Mouse (Mus musculus): ENCODE data around the gene Slc35a1. TPM values are rescaled to one million over a fixed set of nuclear protein-coding genes. Genes with fewer than 3 reads are reported as not detected.

Slc35a1 gene
- polyA plus RNA-seq, 1 experiment from 2014 or later: 61.6 TPM

- WGBS: 67% methylated on average over 4 of the region's 4 CpGs
- H3K9me3 ChIP-seq: no peaks in the 10 kb centered on the region
- no peak overlapping the region for H3K27ac ChIP-seq
- H3K9ac ChIP-seq: no peak overlapping the region
- no peaks in the 10 kb centered on the region for H3K4me1 ChIP-seq (replicated peaks)
- no peak overlapping the region for H3K4me3 ChIP-seq (replicated peaks)
- no peak overlapping the region for H3K4me2 ChIP-seq (replicated peaks)
- no peak for ATAC-seq
- no peaks in the 10 kb centered on the region for H3K36me3 ChIP-seq
- H3K27me3 ChIP-seq (replicated peaks): no peaks in the 10 kb centered on the region; the same call in 1 of the 2 replicates
These were observed 15.8 kb upstream of the Slc35a1 start for GRCm38 (mm10) chr4:34703029-34703428.

GRCm38 (mm10) chr4:34702231-34702630, 15.0 kb upstream of the Slc35a1 start:
- Histone ChIP-seq H3K4me1 (replicated peaks) (no peaks in the 10 kb centered on the region), H3K4me3 (replicated peaks) (no peak overlapping the region), H3K36me3 (no peaks in the 10 kb centered on the region), H3K9me3 (no peaks in the 10 kb centered on the region), H3K27ac (no peak overlapping the region), H3K4me2 (replicated peaks) (no peak overlapping the region), H3K27me3 (replicated peaks) (no peaks in the 10 kb centered on the region; the same call in 1 of the 2 replicates), H3K9ac (no peak overlapping the region)
- no peak for ATAC-seq
- 94% methylated on average over 11 of the region's 11 CpGs for WGBS

GRCm38 (mm10) chr4:34701528-34701927, 14.3 kb upstream of the Slc35a1 start:
- H3K36me3 ChIP-seq: no peaks in the 10 kb centered on the region
- no peaks in the 10 kb centered on the region for H3K27me3 ChIP-seq (replicated peaks)
- H3K9me3 ChIP-seq: no peaks in the 10 kb centered on the region
- H3K27ac ChIP-seq: no peak overlapping the region
- H3K4me3 ChIP-seq (replicated peaks): no peak overlapping the region
- no peak overlapping the region for H3K9ac ChIP-seq
- no peak overlapping the region for H3K4me2 ChIP-seq (replicated peaks)
- no peaks in the 10 kb centered on the region for H3K4me1 ChIP-seq (replicated peaks)
- ATAC-seq: no peak
- 58% methylated on average over 5 of the region's 5 CpGs for WGBS

GRCm38 (mm10) chr4:34688021-34688420, 783 bp upstream of the Slc35a1 start:
- ATAC-seq: no peak
- no peaks in the 10 kb centered on the region for H3K9me3 ChIP-seq
- no peak overlapping the region for H3K4me3 ChIP-seq (replicated peaks)
- no peaks in the 10 kb centered on the region for H3K27me3 ChIP-seq (replicated peaks)
- no peak overlapping the region for H3K9ac ChIP-seq
- H3K36me3 ChIP-seq: no peaks in the 10 kb centered on the region
- H3K4me2 ChIP-seq (replicated peaks): no peak overlapping the region
- H3K4me1 ChIP-seq (replicated peaks): 0 out of 2 replicates have a peak, but pooled peaks cover 2% of the 10 kb centered on the region
- H3K27ac ChIP-seq: no peak overlapping the region
- WGBS: 79% methylated on average over 3 of the region's 3 CpGs

- Histone ChIP-seq H3K9ac (no peak overlapping the region), H3K27me3 (replicated peaks) (no peaks in the 10 kb centered on the region), H3K9me3 (no peaks in the 10 kb centered on the region), H3K4me3 (replicated peaks) (no peak overlapping the region), H3K36me3 (0 out of 2 replicates have a peak, but pooled peaks cover 7% of the 10 kb centered on the region), H3K27ac (no peak overlapping the region), H3K4me2 (replicated peaks) (no peak overlapping the region), H3K4me1 (replicated peaks) (no peaks in the 10 kb centered on the region)
- no peak for ATAC-seq
- 90% methylated on average over 5 of the region's 5 CpGs for WGBS
These were observed 6.7 kb downstream of the Slc35a1 start for GRCm38 (mm10) chr4:34680530-34680929.

- no peak overlapping the region for H3K4me3 ChIP-seq (replicated peaks)
- H3K36me3 ChIP-seq: no peaks in the 10 kb centered on the region
- no peaks in the 10 kb centered on the region for H3K27me3 ChIP-seq (replicated peaks)
- no peak overlapping the region for H3K9ac ChIP-seq
- no peaks in the 10 kb centered on the region for H3K9me3 ChIP-seq
- H3K4me1 ChIP-seq (replicated peaks): no peaks in the 10 kb centered on the region
- no peak overlapping the region for H3K27ac ChIP-seq
- no peak overlapping the region for H3K4me2 ChIP-seq (replicated peaks)
- no peak for ATAC-seq
- WGBS: 88% methylated on average over 5 of the region's 5 CpGs
These were observed 13.5 kb downstream of the Slc35a1 start for GRCm38 (mm10) chr4:34673721-34674120.

- H3K4me3 ChIP-seq (replicated peaks): no peak overlapping the region
- ATAC-seq: no peak
- H3K9ac ChIP-seq: no peak overlapping the region
- 93% methylated on average over 5 of the region's 5 CpGs for WGBS
- no peaks in the 10 kb centered on the region for H3K27me3 ChIP-seq (replicated peaks)
- H3K27ac ChIP-seq: no peak overlapping the region
- no peak overlapping the region for H3K4me2 ChIP-seq (replicated peaks)
- no peaks in the 10 kb centered on the region for H3K9me3 ChIP-seq
- no peaks in the 10 kb centered on the region for H3K4me1 ChIP-seq (replicated peaks)
- H3K36me3 ChIP-seq: peaks cover 22% of the 10 kb centered on the region
These were observed 19.3 kb downstream of the Slc35a1 start for GRCm38 (mm10) chr4:34667923-34668322.

- H3K27me3 ChIP-seq (replicated peaks): no peaks in the 10 kb centered on the region
- no peak overlapping the region for H3K27ac ChIP-seq
- H3K9ac ChIP-seq: no peak overlapping the region
- WGBS: 81% methylated on average over 6 of the region's 6 CpGs
- no peaks in the 10 kb centered on the region for H3K4me1 ChIP-seq (replicated peaks)
- H3K36me3 ChIP-seq: peaks cover 41% of the 10 kb centered on the region
- ATAC-seq: no peak
- H3K4me2 ChIP-seq (replicated peaks): no peak overlapping the region
- no peaks in the 10 kb centered on the region for H3K9me3 ChIP-seq
- no peak overlapping the region for H3K4me3 ChIP-seq (replicated peaks)
These were observed 25.3 kb downstream of the Slc35a1 start for GRCm38 (mm10) chr4:34661927-34662326.

GRCm38 (mm10) chr4:34661514-34661913, 25.7 kb downstream of the Slc35a1 start:
- peaks cover 39% of the 10 kb centered on the region for H3K36me3 ChIP-seq
- H3K4me3 ChIP-seq (replicated peaks): no peak overlapping the region
- H3K4me1 ChIP-seq (replicated peaks): no peaks in the 10 kb centered on the region
- 90% methylated on average over 2 of the region's 2 CpGs for WGBS
- no peaks in the 10 kb centered on the region for H3K9me3 ChIP-seq
- no peak overlapping the region for H3K9ac ChIP-seq
- no peak overlapping the region for H3K27ac ChIP-seq
- H3K27me3 ChIP-seq (replicated peaks): no peaks in the 10 kb centered on the region
- H3K4me2 ChIP-seq (replicated peaks): no peak overlapping the region
- no peak for ATAC-seq

GRCm38 (mm10) chr4:34659012-34659411, 28.2 kb downstream of the Slc35a1 start:
- H3K9me3 ChIP-seq: no peaks in the 10 kb centered on the region
- no peaks in the 10 kb centered on the region for H3K4me1 ChIP-seq (replicated peaks)
- H3K4me2 ChIP-seq (replicated peaks): no peak overlapping the region
- no peak overlapping the region for H3K9ac ChIP-seq
- no peak for ATAC-seq
- peaks cover 37% of the 10 kb centered on the region for H3K36me3 ChIP-seq
- 86% methylated on average over 2 of the region's 2 CpGs for WGBS
- H3K27me3 ChIP-seq (replicated peaks): no peaks in the 10 kb centered on the region
- H3K4me3 ChIP-seq (replicated peaks): no peak overlapping the region
- no peak overlapping the region for H3K27ac ChIP-seq

- no peak overlapping the region for H3K4me3 ChIP-seq (replicated peaks)
- no peak overlapping the region for H3K4me2 ChIP-seq (replicated peaks)
- H3K36me3 ChIP-seq: peaks cover 28% of the 10 kb centered on the region
- H3K27ac ChIP-seq: no peak overlapping the region
- ATAC-seq: no peak
- H3K4me1 ChIP-seq (replicated peaks): no peaks in the 10 kb centered on the region
- no peaks in the 10 kb centered on the region for H3K9me3 ChIP-seq
- H3K27me3 ChIP-seq (replicated peaks): no peaks in the 10 kb centered on the region
- 94% methylated on average over 10 of the region's 10 CpGs for WGBS
- H3K9ac ChIP-seq: no peak overlapping the region
These were observed 31.1 kb downstream of the Slc35a1 start for GRCm38 (mm10) chr4:34656101-34656500.

- H3K4me3 ChIP-seq (replicated peaks): no peak overlapping the region
- H3K4me1 ChIP-seq (replicated peaks): no peaks in the 10 kb centered on the region
- H3K9me3 ChIP-seq: no peaks in the 10 kb centered on the region
- H3K36me3 ChIP-seq: peaks cover 19% of the 10 kb centered on the region; the same call in 1 of the 2 replicates
- no peak overlapping the region for H3K4me2 ChIP-seq (replicated peaks)
- WGBS: 85% methylated on average over 7 of the region's 7 CpGs
- ATAC-seq: no peak
- H3K9ac ChIP-seq: no peak overlapping the region
- no peaks in the 10 kb centered on the region for H3K27me3 ChIP-seq (replicated peaks)
- no peak overlapping the region for H3K27ac ChIP-seq
These were observed 34.1 kb downstream of the Slc35a1 start for GRCm38 (mm10) chr4:34653179-34653578.

- Histone ChIP-seq H3K4me2 (replicated peaks) (no peak overlapping the region), H3K4me3 (replicated peaks) (no peak overlapping the region), H3K27me3 (replicated peaks) (no peaks in the 10 kb centered on the region), H3K36me3 (peaks cover 14% of the 10 kb centered on the region), H3K4me1 (replicated peaks) (no peaks in the 10 kb centered on the region), H3K9me3 (no peaks in the 10 kb centered on the region), H3K9ac (no peak overlapping the region), H3K27ac (no peak overlapping the region)
- ATAC-seq: no peak
These were observed 42.5 kb downstream of the Slc35a1 start for GRCm38 (mm10) chr4:34644779-34645178.

Measured in intestine, embryonic 15.5 days (tissue).